Mouse (Mus musculus) embryonic facial prominence, embryonic 14.5 days (tissue): ENCODE measurements at regions not wholly inside any gene's neighbourhood (a gene's known extent, or its start where the extent isn't known, plus 50 kb on each side); places are given as distances from the start of the nearest gene placed in this dataset.

Experiments
- ATAC-seq: fragments of 200-750 bp; cut with Nextera tagmentation; 2 replicates; pipeline ENCODE4 v1.8.0; 2017; ENCODE audit warnings: low read depth, moderate number of reproducible peaks, moderate TSS enrichment
- DNase-seq: peaks from one replicate; pipeline ENCODE4 v3.0.0-alpha.2; 2015; ENCODE audit warnings: low spot score
- H3K27ac ChIP-seq: fragments of 300-500 bp; sonication (generic); replicated peaks from 2 replicates; pipeline ENCODE4 v1.5.1; 2014; ENCODE audit warnings: low read depth, mild to moderate bottlenecking, low read length, moderate library complexity
- H3K27me3 ChIP-seq: fragments of 300-500 bp; sonication (generic); replicated peaks from 2 replicates; pipeline ENCODE4 v1.6.1; 2014; ENCODE audit warnings: low read length; ENCODE audit not compliant: control insufficient read depth, insufficient read depth
- H3K36me3 ChIP-seq: fragments of 300-500 bp; sonication (generic); 2 replicates; pipeline ENCODE4 v1.6.1; 2014; ENCODE audit warnings: low read length, mixed read lengths; ENCODE audit not compliant: control insufficient read depth, insufficient read depth
- H3K4me1 ChIP-seq: fragments of 300-500 bp; sonication (generic); 2 replicates; pipeline ENCODE4 v1.6.1; 2014; ENCODE audit warnings: antibody characterized with exemption, low read length; ENCODE audit not compliant: control insufficient read depth, insufficient read depth
- H3K4me2 ChIP-seq: fragments of 300-500 bp; sonication (generic); 2 replicates; pipeline ENCODE4 v1.6.1; 2014; ENCODE audit warnings: low read depth, mild to moderate bottlenecking, low read length, moderate library complexity, mixed read lengths
- H3K4me3 ChIP-seq: fragments of 300-500 bp; sonication (generic); 2 replicates; pipeline ENCODE4 v1.5.1; 2014; ENCODE audit warnings: low read depth, mild to moderate bottlenecking, low read length
- H3K9ac ChIP-seq: fragments of 300-500 bp; sonication (generic); 2 replicates; pipeline ENCODE4 v1.6.1; 2014; ENCODE audit warnings: low read depth, mild to moderate bottlenecking, low read length, moderate library complexity, mixed read lengths
- H3K9me3 ChIP-seq: fragments of 300-500 bp; sonication (generic); 2 replicates; pipeline ENCODE4 v1.6.1; 2016; ENCODE audit warnings: low read length; ENCODE audit not compliant: control insufficient read depth
- WGBS: fragments of 180-500 bp; shearing (Covaris S2); extraction: QIAGEN DNeasy Blood & Tissue Kit; methylation state at CpG from one replicate; pipeline ENCODE4 v1.1.7; 2014; 5-methylcytosine and 5-hydroxymethylcytosine counted together

- WGBS: 78% methylated on average over 2 of the region's 2 CpGs
Observed at GRCm38 (mm10) chrX:19219727-19220126, 261.4 kb downstream of the Tex13c3 start.

GRCm38 (mm10) chrX:19219301-19219700 is 261.8 kb downstream of the Tex13c3 start:
- Histone ChIP-seq H3K36me3 (no peaks in the 10 kb centered on the region), H3K27me3 (no peaks in the 10 kb centered on the region), H3K4me1 (no peaks in the 10 kb centered on the region), H3K9ac (no peak overlapping the region), H3K4me2 (no peak overlapping the region), H3K9me3 (no peaks in the 10 kb centered on the region), H3K4me3 (no peak overlapping the region), H3K27ac (no peak overlapping the region)
- WGBS: 88% methylated on average over 2 of the region's 2 CpGs
- ATAC-seq: no peak
- DNase-seq: no peak

More at GRCm38 (mm10) chrX:19219727-19220126, 261.4 kb downstream of the Tex13c3 start:
- Histone ChIP-seq H3K9me3 (no peaks in the 10 kb centered on the region), H3K36me3 (no peaks in the 10 kb centered on the region), H3K27me3 (no peaks in the 10 kb centered on the region), H3K4me3 (no peak overlapping the region), H3K4me2 (no peak overlapping the region), H3K27ac (no peak overlapping the region), H3K4me1 (no peaks in the 10 kb centered on the region), H3K9ac (no peak overlapping the region)
- no peak for DNase-seq
- ATAC-seq: no peak

GRCm38 (mm10) chrX:19206420-19206819 is 274.7 kb downstream of the Tex13c3 start:
- Histone ChIP-seq H3K9ac (no peak overlapping the region), H3K27me3 (no peaks in the 10 kb centered on the region), H3K9me3 (no peaks in the 10 kb centered on the region), H3K4me2 (no peak overlapping the region), H3K36me3 (no peaks in the 10 kb centered on the region), H3K27ac (no peak overlapping the region), H3K4me3 (no peak overlapping the region), H3K4me1 (no peaks in the 10 kb centered on the region)
- 53% methylated on average over 1 of the region's 1 CpGs for WGBS
- ATAC-seq: no peak
- no peak for DNase-seq

GRCm38 (mm10) chrX:19202542-19202941 is 278.6 kb downstream of the Tex13c3 start:
- H3K27ac ChIP-seq: no peak overlapping the region
- ATAC-seq: no peak
- H3K9ac ChIP-seq: no peak overlapping the region
- no peak overlapping the region for H3K4me2 ChIP-seq
- no peaks in the 10 kb centered on the region for H3K4me1 ChIP-seq
- H3K9me3 ChIP-seq: no peaks in the 10 kb centered on the region
- DNase-seq: no peak
- H3K36me3 ChIP-seq: no peaks in the 10 kb centered on the region
- no peaks in the 10 kb centered on the region for H3K27me3 ChIP-seq
- 86% methylated on average over 1 of the region's 1 CpGs for WGBS
- H3K4me3 ChIP-seq: no peak overlapping the region

GRCm38 (mm10) chrX:19201383-19201782 is 279.7 kb downstream of the Tex13c3 start:
- ATAC-seq (no peak), DNase-seq (no peak)
- Histone ChIP-seq H3K9me3 (no peaks in the 10 kb centered on the region), H3K36me3 (no peaks in the 10 kb centered on the region), H3K27me3 (no peaks in the 10 kb centered on the region), H3K27ac (no peak overlapping the region), H3K4me2 (no peak overlapping the region), H3K4me1 (no peaks in the 10 kb centered on the region), H3K4me3 (no peak overlapping the region), H3K9ac (no peak overlapping the region)
- WGBS: 84% methylated on average over 1 of the region's 1 CpGs

- Histone ChIP-seq H3K4me1 (no peaks in the 10 kb centered on the region), H3K4me3 (no peak overlapping the region), H3K9me3 (no peaks in the 10 kb centered on the region), H3K27me3 (no peaks in the 10 kb centered on the region), H3K27ac (no peak overlapping the region), H3K36me3 (no peaks in the 10 kb centered on the region), H3K4me2 (no peak overlapping the region), H3K9ac (no peak overlapping the region)
- 88% methylated on average over 3 of the region's 3 CpGs for WGBS
- no peak for ATAC-seq
- no peak for DNase-seq
Observed at GRCm38 (mm10) chrX:19199531-19199930, 281.6 kb downstream of the Tex13c3 start.

- no peaks in the 10 kb centered on the region for H3K9me3 ChIP-seq
- ATAC-seq: no peak
- H3K27me3 ChIP-seq: no peaks in the 10 kb centered on the region
- no peak overlapping the region for H3K4me3 ChIP-seq
- H3K36me3 ChIP-seq: no peaks in the 10 kb centered on the region
- 83% methylated on average over 2 of the region's 2 CpGs for WGBS
- no peak for DNase-seq
- no peak overlapping the region for H3K27ac ChIP-seq
- no peaks in the 10 kb centered on the region for H3K4me1 ChIP-seq
- H3K9ac ChIP-seq: no peak overlapping the region
- H3K4me2 ChIP-seq: no peak overlapping the region
Observed at GRCm38 (mm10) chrX:19168983-19169382, 312.1 kb downstream of the Tex13c3 start.

- 73% methylated on average over 5 of the region's 5 CpGs for WGBS
- DNase-seq (no peak), ATAC-seq (no peak)
- Histone ChIP-seq H3K9ac (no peak overlapping the region), H3K36me3 (no peaks in the 10 kb centered on the region), H3K4me3 (no peak overlapping the region), H3K27me3 (no peaks in the 10 kb centered on the region), H3K4me1 (no peaks in the 10 kb centered on the region), H3K4me2 (no peak overlapping the region), H3K9me3 (no peaks in the 10 kb centered on the region), H3K27ac (no peak overlapping the region)
Observed at GRCm38 (mm10) chrX:19168546-19168945, 312.6 kb downstream of the Tex13c3 start.

GRCm38 (mm10) chrX:19168111-19168510 is 313.0 kb downstream of the Tex13c3 start:
- DNase-seq: no peak
- Histone ChIP-seq H3K4me2 (no peak overlapping the region), H3K4me3 (no peak overlapping the region), H3K36me3 (no peaks in the 10 kb centered on the region), H3K27me3 (no peaks in the 10 kb centered on the region), H3K4me1 (no peaks in the 10 kb centered on the region), H3K9me3 (no peaks in the 10 kb centered on the region), H3K27ac (no peak overlapping the region), H3K9ac (no peak overlapping the region)
- WGBS: 74% methylated on average over 1 of the region's 1 CpGs
- no peak for ATAC-seq
